Mouse (Mus musculus): ENCODE results near the gene B3gnt4. TPM values are rescaled to one million over a fixed set of nuclear protein-coding genes. Genes with fewer than 3 reads are reported as not detected.

The B3gnt4 gene
- polyA plus RNA-seq, 1 experiment from 2014 or later: 0.20 TPM

- peak; percentile 93 for ATAC-seq
- H3K4me2 ChIP-seq (replicated peaks; ENCODE audit: low read depth): peak overlapping the region; percentile 96
- no peaks in the 10 kb centered on the region for H3K4me1 ChIP-seq (replicated peaks; ENCODE audit: control insufficient read depth, insufficient read depth, low read length)
- H3K27me3 ChIP-seq (replicated peaks; ENCODE audit: control insufficient read depth, insufficient read depth, low read length): no peaks in the 10 kb centered on the region
- H3K9ac ChIP-seq (ENCODE audit: low read depth, low read length): no peak overlapping the region
- H3K4me3 ChIP-seq (ENCODE audit: low read depth, low read length): peak overlapping the region; percentile 80
- 0% methylated on average over 26 of the region's 27 CpGs for WGBS
- peaks cover 14% of the 10 kb centered on the region; the same call in 1 of the 2 replicates for H3K36me3 ChIP-seq (ENCODE audit: control insufficient read depth, insufficient read depth)
- H3K9me3 ChIP-seq (ENCODE audit: control insufficient read depth): no peaks in the 10 kb centered on the region
- peak; percentile 45 for TF ChIP-seq CTCF (IDR thresholded peaks at IDR 0.05; ENCODE audit: low read depth)
- H3K27ac ChIP-seq (ENCODE audit: low read depth, low read length): no peak overlapping the region
These were observed 14.1 kb downstream of the B3gnt4 start for GRCm38 (mm10) chr5:123524393-123524750.

DNA sequence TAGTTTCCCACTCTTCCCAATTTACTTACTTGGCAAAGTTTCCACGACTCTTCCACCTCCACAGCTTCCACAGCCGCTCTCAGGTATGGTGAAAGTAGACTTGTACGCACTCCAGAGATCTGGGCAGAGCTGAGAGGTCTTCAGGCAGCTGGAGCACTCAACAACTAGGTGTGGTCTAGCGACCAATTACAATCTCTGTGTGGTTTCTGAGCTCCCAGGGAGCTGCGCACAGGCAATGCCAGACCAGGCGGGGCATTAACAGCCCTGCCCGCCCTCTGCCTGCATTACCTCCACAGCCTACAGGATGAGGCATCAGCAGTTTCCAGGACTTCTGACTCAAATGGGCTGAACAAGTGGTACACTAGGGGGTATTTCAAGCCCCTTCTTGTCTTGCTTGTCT is 15.0 kb downstream of the B3gnt4 start, which contains the start of gene Gm49027:
Gm49027 (minus strand) TSS at position 208 of the 400 bp plus-strand sequence.
- Histone ChIP-seq H3K4me2 (replicated peaks; ENCODE audit: low read depth) (peak within 1 kb of the TSS; percentile 96), H3K4me3 (ENCODE audit: low read depth, low read length) (peak within 1 kb of the TSS; percentile 80), H3K27ac (ENCODE audit: low read depth, low read length) (no peak within 1 kb of the TSS), H3K36me3 (ENCODE audit: control insufficient read depth, insufficient read depth) (peaks cover 22% of the 10 kb centered on the region; the same call in 1 of the 2 replicates), H3K9me3 (ENCODE audit: control insufficient read depth) (no peaks in the 10 kb centered on the region), H3K4me1 (replicated peaks; ENCODE audit: control insufficient read depth, insufficient read depth, low read length) (no peaks in the 10 kb centered on the region), H3K27me3 (replicated peaks; ENCODE audit: control insufficient read depth, insufficient read depth, low read length) (no peaks in the 10 kb centered on the region), H3K9ac (ENCODE audit: low read depth, low read length) (no peak within 1 kb of the TSS)
- no peak for ATAC-seq
- 68% methylated on average over 7 of the region's 7 CpGs for WGBS
- TF ChIP-seq CTCF (IDR thresholded peaks at IDR 0.05; ENCODE audit: low read depth): no peak

DNA sequence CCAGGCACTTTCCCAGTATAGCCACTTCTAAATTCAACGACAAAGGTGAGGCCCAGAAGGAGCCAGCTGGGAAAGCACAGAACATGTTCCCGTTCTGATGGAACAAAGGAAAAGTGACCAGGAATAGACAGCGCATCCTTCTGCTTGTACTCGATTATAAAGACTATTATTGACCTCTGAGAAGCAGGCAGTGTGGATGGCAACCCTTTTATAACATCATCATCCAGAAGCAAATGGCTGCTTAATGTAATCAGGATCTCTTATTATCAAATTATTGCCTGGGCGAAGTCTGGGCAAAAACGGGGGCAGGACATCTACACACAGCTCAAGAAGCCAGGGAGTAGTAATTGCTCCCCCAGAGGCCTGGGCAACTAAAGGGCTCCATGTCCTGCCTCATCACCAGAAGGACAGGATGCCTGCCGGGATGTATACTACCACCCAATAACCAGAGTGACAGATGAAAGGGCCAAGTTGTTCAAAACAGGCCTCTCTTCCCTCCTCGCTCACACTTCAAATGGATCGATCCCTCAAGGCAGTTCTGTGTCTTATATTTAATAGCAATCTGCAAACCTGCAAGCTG is 15.7 kb downstream of the B3gnt4 start:
- Histone ChIP-seq H3K36me3 (ENCODE audit: control insufficient read depth, insufficient read depth) (peaks cover 27% of the 10 kb centered on the region; the same call in 1 of the 2 replicates), H3K27ac (ENCODE audit: low read depth, low read length) (no peak overlapping the region), H3K27me3 (replicated peaks; ENCODE audit: control insufficient read depth, insufficient read depth, low read length) (no peaks in the 10 kb centered on the region), H3K9me3 (ENCODE audit: control insufficient read depth) (no peaks in the 10 kb centered on the region), H3K4me2 (replicated peaks; ENCODE audit: low read depth) (no peak overlapping the region), H3K4me1 (replicated peaks; ENCODE audit: control insufficient read depth, insufficient read depth, low read length) (no peaks in the 10 kb centered on the region), H3K4me3 (ENCODE audit: low read depth, low read length) (no peak overlapping the region), H3K9ac (ENCODE audit: low read depth, low read length) (no peak overlapping the region)
- TF ChIP-seq CTCF (IDR thresholded peaks at IDR 0.05; ENCODE audit: low read depth): no peak
- no peak for ATAC-seq
- WGBS: 90% methylated on average over 9 of the region's 9 CpGs

- no peak for TF ChIP-seq CTCF (IDR thresholded peaks at IDR 0.05; ENCODE audit: low read depth)
- no peak overlapping the region for H3K27ac ChIP-seq (ENCODE audit: low read depth, low read length)
- H3K4me3 ChIP-seq (ENCODE audit: low read depth, low read length): no peak overlapping the region
- H3K9ac ChIP-seq (ENCODE audit: low read depth, low read length): no peak overlapping the region
- H3K9me3 ChIP-seq (ENCODE audit: control insufficient read depth): no peaks in the 10 kb centered on the region
- H3K4me2 ChIP-seq (replicated peaks; ENCODE audit: low read depth): no peak overlapping the region
- no peak for ATAC-seq
- WGBS: 68% methylated on average over 7 of the region's 7 CpGs
- H3K36me3 ChIP-seq (ENCODE audit: control insufficient read depth, insufficient read depth): peaks cover 52% of the 10 kb centered on the region
- no peaks in the 10 kb centered on the region for H3K4me1 ChIP-seq (replicated peaks; ENCODE audit: control insufficient read depth, insufficient read depth, low read length)
- H3K27me3 ChIP-seq (replicated peaks; ENCODE audit: control insufficient read depth, insufficient read depth, low read length): no peaks in the 10 kb centered on the region
These were observed 18.4 kb downstream of the B3gnt4 start for GRCm38 (mm10) chr5:123528641-123529040.

GRCm38 (mm10) chr5:123530056-123530455 is 19.8 kb downstream of the B3gnt4 start:
- ATAC-seq: no peak
- no peak overlapping the region for H3K9ac ChIP-seq (ENCODE audit: low read depth, low read length)
- no peak for TF ChIP-seq CTCF (IDR thresholded peaks at IDR 0.05; ENCODE audit: low read depth)
- no peaks in the 10 kb centered on the region for H3K27me3 ChIP-seq (replicated peaks; ENCODE audit: control insufficient read depth, insufficient read depth, low read length)
- no peak overlapping the region for H3K4me2 ChIP-seq (replicated peaks; ENCODE audit: low read depth)
- no peaks in the 10 kb centered on the region for H3K4me1 ChIP-seq (replicated peaks; ENCODE audit: control insufficient read depth, insufficient read depth, low read length)
- WGBS: 93% methylated on average over 8 of the region's 8 CpGs
- H3K27ac ChIP-seq (ENCODE audit: low read depth, low read length): no peak overlapping the region
- H3K36me3 ChIP-seq (ENCODE audit: control insufficient read depth, insufficient read depth): peaks cover 63% of the 10 kb centered on the region
- H3K9me3 ChIP-seq (ENCODE audit: control insufficient read depth): no peaks in the 10 kb centered on the region
- no peak overlapping the region for H3K4me3 ChIP-seq (ENCODE audit: low read depth, low read length)

- no peak overlapping the region for H3K4me3 ChIP-seq (ENCODE audit: low read depth, low read length)
- peaks cover 69% of the 10 kb centered on the region for H3K36me3 ChIP-seq (ENCODE audit: control insufficient read depth, insufficient read depth)
- 94% methylated on average over 10 of the region's 10 CpGs for WGBS
- no peaks in the 10 kb centered on the region for H3K9me3 ChIP-seq (ENCODE audit: control insufficient read depth)
- no peak overlapping the region for H3K4me2 ChIP-seq (replicated peaks; ENCODE audit: low read depth)
- H3K9ac ChIP-seq (ENCODE audit: low read depth, low read length): no peak overlapping the region
- H3K4me1 ChIP-seq (replicated peaks; ENCODE audit: control insufficient read depth, insufficient read depth, low read length): no peaks in the 10 kb centered on the region
- H3K27ac ChIP-seq (ENCODE audit: low read depth, low read length): no peak overlapping the region
- no peaks in the 10 kb centered on the region for H3K27me3 ChIP-seq (replicated peaks; ENCODE audit: control insufficient read depth, insufficient read depth, low read length)
- ATAC-seq: no peak
- TF ChIP-seq CTCF (IDR thresholded peaks at IDR 0.05; ENCODE audit: low read depth): no peak
These were observed 23.5 kb downstream of the B3gnt4 start for GRCm38 (mm10) chr5:123533801-123534200.
